Mouse (Mus musculus) bone marrow, adult 2 months (tissue): ENCODE measurements around the gene Pdcd11. TPM values are rescaled to one million over a fixed set of nuclear protein-coding genes. Genes with fewer than 3 reads are reported as not detected.
"Not testable (repeated sequence)": the region's sequence is repeated elsewhere in the genome, so short reads cannot be mapped to it uniquely, and the experiment has no call there.

ENCODE experiments used
- H3K27ac ChIP-seq: fragments of 200-500 bp; 2 replicates; pipeline ENCODE4 v1.5.1; 2012; ENCODE audit warnings: low read depth, mild to moderate bottlenecking, control low read depth, inconsistent platforms, low read length; ENCODE audit not compliant: control insufficient read depth, poor library complexity, insufficient read depth
- H3K4me1 ChIP-seq: fragments of 200-500 bp; 2 replicates; pipeline ENCODE4 v1.6.1; 2011; ENCODE audit warnings: low read length; ENCODE audit not compliant: control insufficient read depth, insufficient read depth
- H3K4me3 ChIP-seq: fragments of 200-500 bp; replicated peaks from 2 replicates; pipeline ENCODE3; 2011; ENCODE audit warnings: mild to moderate bottlenecking, low read depth, low read length, control low read depth; ENCODE audit not compliant: control insufficient read depth
- CTCF ChIP-seq: fragments of 200-500 bp; IDR thresholded peaks from 2 replicates; pipeline ENCODE4 v1.5.1; 2011; ENCODE audit warnings: low read length, control low read depth; ENCODE audit not compliant: control insufficient read depth, insufficient read depth
- POLR2A ChIP-seq: fragments of 200-500 bp; IDR thresholded peaks from 2 replicates; pipeline ENCODE4 v1.6.1; 2011; ENCODE audit warnings: low read depth, mild to moderate bottlenecking, control low read depth, low read length, borderline replicate concordance; ENCODE audit not compliant: control insufficient read depth
- WGBS: fragments of 180-500 bp; shearing (Covaris S2); methylation state at CpG from one replicate; pipeline ENCODE4 v1.1.7; 2018; 5-methylcytosine and 5-hydroxymethylcytosine counted together
- polyA plus RNA-seq: library from polyadenylated mRNA; stranded (reverse); fragments of >200 nt; gene quantifications from 2 replicates; pipeline ENCODE4 v1.2.4, GENCODE M21; 2011; ENCODE audit warnings: low replicate concordance; ENCODE audit not compliant: missing spikeins, insufficient read depth, insufficient read length

Pdcd11 gene
- polyA plus RNA-seq, 1 experiment: 17.6 TPM

- Histone ChIP-seq H3K4me3 (no peak overlapping the region), H3K27ac (no peak overlapping the region), H3K4me1 (peaks cover 9% of the 10 kb centered on the region; the same call in 1 of the 2 replicates)
- no peak for TF ChIP-seq POLR2A
- no peak for TF ChIP-seq CTCF
- WGBS: 71% methylated on average over 5 of the region's 5 CpGs
These were observed 45.6 kb downstream of the Pdcd11 start for GRCm38 (mm10) chr19:47136170-47136569.

GRCm38 (mm10) chr19:47137051-47137581 is 46.5 kb downstream of the Pdcd11 start:
- peak overlapping the region; percentile 74 for H3K27ac ChIP-seq
- peaks cover 9% of the 10 kb centered on the region; the same call in 1 of the 2 replicates for H3K4me1 ChIP-seq
- TF ChIP-seq CTCF: no peak
- TF ChIP-seq POLR2A: peak; percentile 50; the same call in 1 of the 2 replicates
- peak overlapping the region; percentile 65 for H3K4me3 ChIP-seq
- WGBS: under 1% methylated on average over 6 of the region's 6 CpGs

- Histone ChIP-seq H3K4me1 (peaks cover 9% of the 10 kb centered on the region; the same call in 1 of the 2 replicates), H3K27ac (peak within 1 kb of the TSS; percentile 74), H3K4me3 (peak within 1 kb of the TSS; percentile 65)
- WGBS: under 1% methylated on average over 28 of the region's 28 CpGs
- TF ChIP-seq CTCF (no peak), POLR2A (peak; percentile 63; the same call in 1 of the 2 replicates)
These were observed 47.3 kb downstream of the Pdcd11 start, which contains the start of gene Calhm2 for GRCm38 (mm10) chr19:47137771-47138421. Gene Calhm2 (minus strand): TSS chr19:47138294.

GRCm38 (mm10) chr19:47139611-47140010 is 49.0 kb downstream of the Pdcd11 start:
- H3K4me3 ChIP-seq, H3K27ac ChIP-seq, H3K4me1 ChIP-seq: not testable (repeated sequence)
- 69% methylated on average over 7 of the region's 7 CpGs for WGBS

DNA sequence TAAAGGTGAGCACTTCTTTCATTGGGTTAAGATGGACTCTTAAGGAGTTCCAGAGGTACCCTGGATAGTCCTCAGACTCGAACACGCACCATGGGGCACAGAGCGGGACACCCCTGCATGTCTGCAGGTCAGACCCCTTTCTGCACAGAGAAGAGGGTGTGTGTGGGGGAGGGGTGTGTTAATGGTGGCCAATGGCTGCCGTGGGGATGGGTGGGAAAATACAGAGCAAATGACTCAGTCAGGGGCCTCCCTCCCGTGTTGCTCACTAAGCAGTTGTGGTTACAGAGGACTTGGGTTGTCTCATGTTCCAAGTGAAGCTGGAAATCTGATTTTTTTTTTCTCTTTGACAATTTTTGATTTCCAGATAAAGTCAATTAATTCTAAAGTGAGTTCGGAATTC is 51.9 kb downstream of the Pdcd11 start:
- no peak overlapping the region for H3K27ac ChIP-seq
- H3K4me3 ChIP-seq: no peak overlapping the region
- peaks cover 2% of the 10 kb centered on the region; the same call in 1 of the 2 replicates for H3K4me1 ChIP-seq
- TF ChIP-seq CTCF: no peak
- TF ChIP-seq POLR2A: no peak
- WGBS: 73% methylated on average over 6 of the region's 6 CpGs

DNA sequence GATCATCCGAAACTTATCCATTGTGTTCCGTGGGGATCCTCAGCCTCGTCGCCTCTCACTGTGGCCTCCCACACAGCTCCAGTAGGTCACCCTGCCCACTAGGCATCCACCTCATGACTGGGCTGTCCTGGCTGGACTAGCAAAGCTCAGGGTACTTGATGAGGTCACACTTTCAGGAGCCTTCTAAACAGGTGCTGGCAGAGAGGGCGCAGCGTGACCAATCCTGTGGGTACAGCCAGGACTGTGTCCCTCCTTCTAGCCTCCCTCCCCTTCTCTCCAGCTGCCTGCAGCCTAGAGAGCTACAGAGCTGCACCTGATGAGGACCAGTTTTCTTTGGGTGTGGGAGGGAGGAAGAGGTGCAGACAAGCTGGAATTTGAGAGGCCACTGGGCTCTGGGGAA is 53.6 kb downstream of the Pdcd11 start, which contains the start of gene Calhm1:
TSS of gene Calhm1 (minus strand) at position 101 of the 400 bp plus-strand sequence.
- TF ChIP-seq POLR2A (no peak), CTCF (no peak)
- no peaks in the 10 kb centered on the region for H3K4me1 ChIP-seq
- WGBS: 81% methylated on average over 6 of the region's 6 CpGs
- no peak within 1 kb of the TSS for H3K27ac ChIP-seq
- H3K4me3 ChIP-seq: no peak within 1 kb of the TSS

GRCm38 (mm10) chr19:47148267-47148847 is 57.8 kb downstream of the Pdcd11 start:
- TF ChIP-seq CTCF: no peak
- TF ChIP-seq POLR2A: no peak
- WGBS: 47% methylated on average over 5 of the region's 5 CpGs

GRCm38 (mm10) chr19:47149854-47150253 is 59.3 kb downstream of the Pdcd11 start:
- Histone ChIP-seq H3K4me1 (no peaks in the 10 kb centered on the region), H3K27ac (no peak overlapping the region), H3K4me3 (no peak overlapping the region)
- TF ChIP-seq POLR2A: no peak
- no peak for TF ChIP-seq CTCF
- WGBS: 59% methylated on average over 4 of the region's 4 CpGs

More at GRCm38 (mm10) chr19:47148267-47148847, 57.8 kb downstream of the Pdcd11 start:
- Histone ChIP-seq H3K4me3 (no peak overlapping the region), H3K4me1 (no peaks in the 10 kb centered on the region), H3K27ac (no peak overlapping the region)
